Mouse (Mus musculus): ENCODE results near the gene Mymk. TPM values are rescaled to one million over a fixed set of nuclear protein-coding genes. Genes with fewer than 3 reads are reported as not detected.
A peak's percentile ranks its signal among the peaks of the same experiment; 100 is the strongest.

The Mymk gene
- polyA plus RNA-seq, 1 experiment, result not detected

DNA sequence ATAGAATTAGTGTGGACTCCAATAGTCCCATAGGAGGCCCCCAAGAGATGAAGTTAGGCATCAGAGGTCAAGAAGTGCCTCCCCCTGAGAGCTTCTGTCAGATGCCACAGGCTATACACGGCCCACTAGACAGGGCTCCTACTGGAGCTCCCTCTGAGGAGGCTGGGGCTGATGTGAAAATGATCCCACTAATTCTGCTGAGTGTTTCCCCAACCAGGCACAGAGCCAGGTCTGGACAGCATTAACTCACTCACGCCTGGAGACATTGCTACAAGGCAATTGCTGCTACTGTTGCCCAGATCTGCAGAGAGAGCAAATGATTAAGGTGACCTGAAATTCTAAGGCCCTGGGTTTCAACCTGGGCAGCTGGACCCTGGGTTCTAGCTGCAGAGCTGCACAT, 13.8 kb upstream of the Mymk start:
- Histone ChIP-seq H3K27ac (ENCODE audit: insufficient read depth, low read depth, low read length) (no peak overlapping the region), H3K4me1 (ENCODE audit: control insufficient read depth, insufficient read depth, low read length) (peaks cover 35% of the 10 kb centered on the region), H3K4me3 (ENCODE audit: insufficient read depth, low read depth, low read length) (no peak overlapping the region)
- TF ChIP-seq POLR2A (IDR thresholded peaks at IDR 0.05; ENCODE audit: insufficient read depth, low read depth, low read length) (no peak), CTCF (IDR thresholded peaks at IDR 0.05; ENCODE audit: insufficient read depth, low read depth, low read length) (no peak)
- 37% methylated on average over 2 of the region's 2 CpGs for WGBS

- Histone ChIP-seq H3K4me3 (ENCODE audit: insufficient read depth, low read depth, low read length) (no peak overlapping the region), H3K4me1 (ENCODE audit: control insufficient read depth, insufficient read depth, low read length) (peaks cover 38% of the 10 kb centered on the region), H3K27ac (ENCODE audit: insufficient read depth, low read depth, low read length) (no peak overlapping the region)
- TF ChIP-seq CTCF (IDR thresholded peaks at IDR 0.05; ENCODE audit: insufficient read depth, low read depth, low read length) (no peak), POLR2A (IDR thresholded peaks at IDR 0.05; ENCODE audit: insufficient read depth, low read depth, low read length) (no peak)
- WGBS, result 41% methylated on average over 8 of the region's 8 CpGs
Observed at GRCm38 (mm10) chr2:27084963-27085362, 13.0 kb upstream of the Mymk start.

DNA sequence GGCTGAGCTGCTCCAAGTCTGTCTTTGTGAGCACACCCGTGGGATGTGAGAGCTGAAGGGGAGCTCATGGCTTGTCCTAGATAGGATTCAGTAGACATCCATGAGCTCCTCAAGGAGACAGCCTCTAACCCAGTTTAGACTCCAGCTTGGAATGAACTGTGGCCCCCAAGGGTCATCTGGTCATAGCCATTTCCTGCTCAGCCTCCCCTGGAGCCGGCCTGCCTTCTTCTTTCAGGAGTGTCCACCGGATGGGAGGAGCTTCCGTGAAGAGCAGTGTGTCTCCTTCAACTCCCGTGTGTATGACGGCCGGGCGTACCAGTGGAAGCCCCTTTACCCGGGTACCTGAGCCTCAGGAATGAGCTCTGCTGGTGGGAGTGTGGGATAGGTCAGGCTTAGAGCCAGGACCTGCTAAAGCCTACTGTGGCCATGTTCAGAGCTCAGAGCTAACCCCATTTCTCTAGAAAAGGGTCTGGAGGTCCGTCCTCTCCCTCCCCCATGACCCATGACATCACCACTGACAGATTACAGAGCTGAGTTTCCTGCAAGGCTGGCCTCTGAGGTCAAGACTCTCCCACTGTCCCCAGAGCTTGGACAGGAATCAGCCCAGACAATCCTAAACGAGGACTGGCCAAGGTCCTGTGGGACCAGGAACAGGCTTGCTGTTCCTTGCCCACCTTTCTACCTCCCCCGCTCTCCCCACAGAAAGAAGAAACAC, 11.9 kb upstream of the Mymk start:
- Histone ChIP-seq H3K4me1 (ENCODE audit: control insufficient read depth, insufficient read depth, low read length) (peaks cover 48% of the 10 kb centered on the region), H3K27ac (ENCODE audit: insufficient read depth, low read depth, low read length) (no peak overlapping the region), H3K4me3 (ENCODE audit: insufficient read depth, low read depth, low read length) (no peak overlapping the region)
- WGBS, result 84% methylated on average over 12 of the region's 12 CpGs
- TF ChIP-seq POLR2A (IDR thresholded peaks at IDR 0.05; ENCODE audit: insufficient read depth, low read depth, low read length) (no peak), CTCF (IDR thresholded peaks at IDR 0.05; ENCODE audit: insufficient read depth, low read depth, low read length) (no peak)

DNA sequence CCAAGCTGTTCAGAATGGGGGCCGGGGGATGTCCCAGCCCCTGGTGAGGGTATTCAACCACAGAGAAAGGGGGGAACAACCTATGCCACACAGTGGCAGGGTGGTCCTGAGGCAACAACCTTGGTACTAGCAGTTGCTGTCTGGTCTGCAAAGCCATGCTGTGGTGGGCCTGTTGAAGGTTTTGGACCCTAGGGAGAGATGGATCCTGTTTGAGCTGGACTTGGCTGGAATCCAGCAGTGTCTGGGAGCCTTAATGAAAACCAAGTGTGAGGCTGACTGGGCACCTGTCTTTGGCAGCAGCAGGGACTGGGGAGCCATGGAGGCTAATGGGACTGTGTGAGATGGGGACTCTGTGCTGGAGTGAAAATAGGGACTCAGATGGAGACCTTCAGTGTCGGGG, 7.7 kb upstream of the Mymk start:
- whole genome bisulfite sequencing, result 54% methylated on average over 2 of the region's 2 CpGs
- TF ChIP-seq CTCF (IDR thresholded peaks at IDR 0.05; ENCODE audit: insufficient read depth, low read depth, low read length), result no peak
- no peak for TF ChIP-seq POLR2A (IDR thresholded peaks at IDR 0.05; ENCODE audit: insufficient read depth, low read depth, low read length)
- H3K4me3 ChIP-seq (ENCODE audit: insufficient read depth, low read depth, low read length), result no peak overlapping the region
- 0 out of 2 replicates have a peak overlapping the region, but pooled peaks have one; percentile 9 for H3K27ac ChIP-seq (ENCODE audit: insufficient read depth, low read depth, low read length)
- peaks cover 38% of the 10 kb centered on the region for H3K4me1 ChIP-seq (ENCODE audit: control insufficient read depth, insufficient read depth, low read length)

DNA sequence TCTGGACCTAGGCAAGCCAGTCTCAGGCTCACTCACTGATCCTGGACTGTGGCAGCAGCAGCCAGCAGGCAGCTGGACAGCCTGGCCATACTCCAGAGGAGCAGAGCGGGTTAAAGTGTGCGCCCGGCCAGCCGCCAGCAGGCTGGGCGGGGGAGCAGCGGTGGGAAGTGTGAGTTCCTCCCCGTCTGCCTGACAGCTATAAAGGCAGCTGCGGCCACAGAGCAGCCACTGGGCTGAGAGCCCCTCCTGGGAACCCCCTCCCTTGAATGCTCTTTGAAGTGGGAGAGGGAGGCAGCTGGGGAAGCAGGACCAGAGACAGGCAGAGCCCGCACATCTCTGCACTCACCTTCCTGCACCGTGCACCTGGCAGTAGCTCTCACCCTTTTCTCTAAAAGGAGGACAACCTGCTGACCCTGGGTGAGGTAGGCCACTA, 7.2 kb upstream of the Mymk start, which contains the start of gene Adamtsl2:
Gene Adamtsl2, plus strand, starts transcription at position 228 of the 433 bp plus-strand sequence.
- TF ChIP-seq POLR2A (IDR thresholded peaks at IDR 0.05; ENCODE audit: insufficient read depth, low read depth, low read length) (no peak), CTCF (IDR thresholded peaks at IDR 0.05; ENCODE audit: insufficient read depth, low read depth, low read length) (no peak)
- 0 out of 2 replicates have a peak within 1 kb of the TSS, but pooled peaks have one; percentile 9 for H3K27ac ChIP-seq (ENCODE audit: insufficient read depth, low read depth, low read length)
- WGBS, result 44% methylated on average over 10 of the region's 10 CpGs
- H3K4me1 ChIP-seq (ENCODE audit: control insufficient read depth, insufficient read depth, low read length), result peaks cover 35% of the 10 kb centered on the region
- H3K4me3 ChIP-seq (ENCODE audit: insufficient read depth, low read depth, low read length), result no peak within 1 kb of the TSS

- H3K27ac ChIP-seq (ENCODE audit: insufficient read depth, low read depth, low read length), result no peak overlapping the region
- H3K4me1 ChIP-seq (ENCODE audit: control insufficient read depth, insufficient read depth, low read length), result peaks cover 29% of the 10 kb centered on the region
- 48% methylated on average over 2 of the region's 2 CpGs for WGBS
- no peak overlapping the region for H3K4me3 ChIP-seq (ENCODE audit: insufficient read depth, low read depth, low read length)
- TF ChIP-seq POLR2A (IDR thresholded peaks at IDR 0.05; ENCODE audit: insufficient read depth, low read depth, low read length), result no peak
Observed at GRCm38 (mm10) chr2:27078312-27078711, 6.3 kb upstream of the Mymk start.

DNA sequence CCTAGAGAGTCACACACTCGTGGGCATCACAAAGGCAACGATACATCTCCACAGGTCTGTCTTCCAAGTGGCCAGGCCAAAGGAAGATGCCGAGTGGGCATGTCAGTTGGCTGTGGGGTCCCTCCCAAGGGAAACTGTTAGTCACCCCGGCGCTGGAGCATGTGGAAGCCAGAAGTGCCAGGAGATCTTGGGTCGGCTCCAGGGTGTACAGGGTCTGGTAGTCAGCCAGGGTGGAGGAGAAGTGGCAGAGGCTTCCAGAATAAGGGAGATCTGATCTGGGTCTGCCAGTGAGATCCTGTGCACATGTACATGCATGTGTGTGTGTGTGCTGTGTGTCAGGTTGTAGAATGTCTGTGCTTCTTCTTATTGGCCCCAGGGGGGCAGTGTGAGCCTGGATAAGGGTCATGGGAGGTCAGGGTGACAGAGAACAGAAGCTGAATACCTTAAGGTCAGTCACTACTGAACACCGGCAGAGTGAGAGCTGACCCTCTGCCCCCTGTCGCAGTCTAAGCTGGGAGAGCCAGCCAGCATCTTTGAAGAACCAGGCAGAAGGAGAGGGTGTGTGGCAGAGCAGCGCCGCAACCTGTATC, 5.8 kb upstream of the Mymk start:
- 46% methylated on average over 10 of the region's 10 CpGs for WGBS
- TF ChIP-seq POLR2A (IDR thresholded peaks at IDR 0.05; ENCODE audit: insufficient read depth, low read depth, low read length), result no peak
- TF ChIP-seq CTCF (IDR thresholded peaks at IDR 0.05; ENCODE audit: insufficient read depth, low read depth, low read length), result no peak
- H3K27ac ChIP-seq (ENCODE audit: insufficient read depth, low read depth, low read length), result no peak overlapping the region
- H3K4me3 ChIP-seq (ENCODE audit: insufficient read depth, low read depth, low read length), result no peak overlapping the region
- peaks cover 29% of the 10 kb centered on the region for H3K4me1 ChIP-seq (ENCODE audit: control insufficient read depth, insufficient read depth, low read length)

GRCm38 (mm10) chr2:27075485-27075884, 3.5 kb upstream of the Mymk start:
- Histone ChIP-seq H3K4me3 (ENCODE audit: insufficient read depth, low read depth, low read length) (no peak overlapping the region), H3K4me1 (ENCODE audit: control insufficient read depth, insufficient read depth, low read length) (peaks cover 37% of the 10 kb centered on the region), H3K27ac (ENCODE audit: insufficient read depth, low read depth, low read length) (no peak overlapping the region)
- TF ChIP-seq CTCF (IDR thresholded peaks at IDR 0.05; ENCODE audit: insufficient read depth, low read depth, low read length) (no peak), POLR2A (IDR thresholded peaks at IDR 0.05; ENCODE audit: insufficient read depth, low read depth, low read length) (no peak)
- 86% methylated on average over 3 of the region's 3 CpGs for WGBS

DNA sequence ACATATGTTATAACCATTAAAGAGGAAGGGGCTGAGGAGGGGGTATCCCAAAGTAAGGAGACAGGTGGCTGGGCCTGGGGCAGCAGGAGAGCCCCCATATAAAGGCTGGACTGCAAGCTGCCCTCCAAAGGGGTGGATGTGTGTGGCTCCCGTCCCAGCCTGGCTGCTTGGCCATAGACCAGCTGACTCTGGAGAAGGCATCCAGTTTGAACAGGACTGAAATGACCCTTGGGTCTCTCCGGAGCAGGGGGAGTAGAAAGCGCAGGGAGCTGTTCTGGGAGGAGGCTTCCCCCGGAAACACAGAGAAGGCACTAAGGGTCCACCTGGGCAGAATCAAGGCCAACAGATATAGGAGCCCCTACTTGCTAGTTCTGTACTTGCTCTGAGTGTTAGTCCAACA, 2.8 kb upstream of the Mymk start:
- Histone ChIP-seq H3K4me1 (ENCODE audit: control insufficient read depth, insufficient read depth, low read length) (peaks cover 33% of the 10 kb centered on the region), H3K4me3 (ENCODE audit: insufficient read depth, low read depth, low read length) (no peak overlapping the region), H3K27ac (ENCODE audit: insufficient read depth, low read depth, low read length) (no peak overlapping the region)
- 76% methylated on average over 4 of the region's 4 CpGs for WGBS
- TF ChIP-seq POLR2A (IDR thresholded peaks at IDR 0.05; ENCODE audit: insufficient read depth, low read depth, low read length) (no peak), CTCF (IDR thresholded peaks at IDR 0.05; ENCODE audit: insufficient read depth, low read depth, low read length) (no peak)
